Mouse (Mus musculus) forebrain, embryonic 12.5 days (tissue): Measurements from ENCODE around the gene Adcy2. TPM values are rescaled to one million over a fixed set of nuclear protein-coding genes. Genes with fewer than 3 reads are reported as not detected.

Experiments used
- ATAC-seq: fragments of 200-750 bp; cut with Nextera tagmentation; 2 replicates; pipeline ENCODE4 v1.8.0; 2017; ENCODE audit warnings: moderate TSS enrichment; ENCODE audit not compliant: low FRiP score
- H3K27ac ChIP-seq: fragments of 300-500 bp; sonication (generic); 2 replicates; pipeline ENCODE4 v1.5.1; 2016; ENCODE audit warnings: mild to moderate bottlenecking
- H3K27me3 ChIP-seq: fragments of 300-500 bp; sonication (generic); 2 replicates; pipeline ENCODE4 v1.6.1; 2016; ENCODE audit warnings: mild to moderate bottlenecking
- H3K36me3 ChIP-seq: fragments of 300-500 bp; sonication (generic); replicated peaks from 2 replicates; pipeline ENCODE4 v1.6.1; 2016; ENCODE audit warnings: mild to moderate bottlenecking
- H3K4me1 ChIP-seq: fragments of 300-500 bp; sonication (generic); 2 replicates; pipeline ENCODE4 v1.6.1; 2016
- H3K4me2 ChIP-seq: fragments of 300-500 bp; sonication (generic); 2 replicates; pipeline ENCODE4 v1.6.1; 2016; ENCODE audit warnings: mild to moderate bottlenecking, moderate library complexity
- H3K4me3 ChIP-seq: fragments of 300-500 bp; sonication (generic); replicated peaks from 2 replicates; pipeline ENCODE4 v1.5.1; 2016; ENCODE audit warnings: mild to moderate bottlenecking
- H3K9ac ChIP-seq: fragments of 300-500 bp; sonication (generic); 2 replicates; pipeline ENCODE4 v1.6.1; 2016; ENCODE audit warnings: mild to moderate bottlenecking
- H3K9me3 ChIP-seq: fragments of 300-500 bp; sonication (generic); 2 replicates; pipeline ENCODE4 v1.6.1; 2016
- WGBS: fragments of 180-500 bp; shearing (Covaris S2); methylation state at CpG from one replicate; pipeline ENCODE4 v1.1.7; 2016; 5-methylcytosine and 5-hydroxymethylcytosine counted together
- polyA plus RNA-seq: library from polyadenylated mRNA; unstranded; fragments of >200 nt; fragmentation: Nextera tagmentation; extraction: Ambion mirVana; gene quantifications from 2 replicates; pipeline ENCODE4 v1.2.1, GENCODE M21; 2016

Adcy2 gene
- polyA plus RNA-seq, 1 experiment from 2014 or later, result 2.1 TPM

DNA sequence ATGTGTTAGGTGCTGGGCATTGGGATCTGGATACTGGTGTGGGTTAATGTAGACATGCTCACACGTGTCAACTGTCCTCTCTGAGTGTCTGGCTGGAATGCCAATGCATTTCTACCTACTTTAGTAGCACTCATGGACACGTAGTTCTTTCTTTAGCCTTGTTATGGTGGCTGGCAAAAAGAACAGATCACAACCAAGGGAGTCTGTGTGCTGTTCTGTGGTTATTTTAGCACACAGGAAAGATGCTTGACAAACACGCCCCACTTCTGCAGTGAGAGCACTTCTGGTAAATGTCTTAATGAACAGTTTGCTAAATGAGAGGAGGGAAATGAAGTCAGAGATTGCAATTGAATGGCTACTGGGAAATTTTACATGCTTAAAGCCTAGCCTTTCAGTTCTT is 151.1 kb downstream of the Adcy2 start:
- no peak overlapping the region for H3K27ac ChIP-seq
- no peak overlapping the region for H3K9ac ChIP-seq
- H3K4me2 ChIP-seq, result no peak overlapping the region
- no peak overlapping the region for H3K4me3 ChIP-seq
- ATAC-seq, result no peak
- WGBS, result 77% methylated on average over 3 of the region's 3 CpGs
- no peaks in the 10 kb centered on the region for H3K9me3 ChIP-seq
- H3K4me1 ChIP-seq, result no peaks in the 10 kb centered on the region
- no peaks in the 10 kb centered on the region for H3K36me3 ChIP-seq
- H3K27me3 ChIP-seq, result no peaks in the 10 kb centered on the region

DNA sequence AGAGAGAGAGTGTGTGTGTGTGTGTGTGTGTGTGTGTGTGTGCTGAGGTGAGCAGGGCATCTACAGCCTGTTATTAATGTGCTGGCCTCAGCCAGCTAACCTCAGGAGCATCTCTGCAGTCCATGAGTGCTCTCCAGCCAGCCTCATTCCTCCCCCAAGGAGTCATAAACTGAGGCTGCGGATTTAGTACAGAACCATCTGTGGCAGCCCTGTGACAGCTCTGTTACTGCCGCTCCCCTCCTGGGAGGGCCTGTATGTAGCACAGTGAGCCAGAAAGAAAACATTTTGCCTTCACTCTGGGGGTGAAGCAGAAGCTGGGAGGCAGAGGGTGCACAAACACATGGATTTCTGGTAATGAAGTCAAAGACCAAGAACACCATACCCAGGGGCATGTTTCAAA is 159.8 kb downstream of the Adcy2 start:
- H3K4me3 ChIP-seq, result no peak overlapping the region
- H3K27me3 ChIP-seq, result no peaks in the 10 kb centered on the region
- no peak overlapping the region for H3K27ac ChIP-seq
- no peak for ATAC-seq
- WGBS, result 69% methylated on average over 2 of the region's 2 CpGs
- H3K4me1 ChIP-seq, result no peaks in the 10 kb centered on the region
- H3K4me2 ChIP-seq, result no peak overlapping the region
- no peaks in the 10 kb centered on the region for H3K36me3 ChIP-seq
- no peak overlapping the region for H3K9ac ChIP-seq
- H3K9me3 ChIP-seq, result no peaks in the 10 kb centered on the region

DNA sequence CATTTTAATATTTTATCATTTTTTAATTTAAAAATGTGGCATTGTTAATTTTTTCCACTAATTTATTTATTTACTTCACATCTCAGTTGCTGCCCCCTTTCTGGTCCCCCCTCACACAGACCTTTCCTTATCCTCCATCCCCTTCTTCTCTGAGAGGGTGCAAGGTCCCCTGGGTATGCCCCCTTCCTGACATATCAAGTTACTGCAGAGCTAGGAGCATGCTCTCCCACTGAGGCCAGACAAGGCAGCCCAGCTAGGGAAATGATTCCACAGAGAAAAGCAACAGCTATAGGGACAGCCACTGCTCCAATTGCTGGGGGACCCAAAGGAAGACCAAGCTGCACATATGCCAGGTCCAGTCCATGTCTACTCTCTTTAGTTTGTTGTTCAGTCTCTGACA is 163.2 kb downstream of the Adcy2 start:
- no peak overlapping the region for H3K27ac ChIP-seq
- no peaks in the 10 kb centered on the region for H3K4me1 ChIP-seq
- no peak overlapping the region for H3K4me3 ChIP-seq
- H3K4me2 ChIP-seq, result no peak overlapping the region
- no peaks in the 10 kb centered on the region for H3K36me3 ChIP-seq
- no peak for ATAC-seq
- no peaks in the 10 kb centered on the region for H3K9me3 ChIP-seq
- no peaks in the 10 kb centered on the region for H3K27me3 ChIP-seq
- no peak overlapping the region for H3K9ac ChIP-seq

DNA sequence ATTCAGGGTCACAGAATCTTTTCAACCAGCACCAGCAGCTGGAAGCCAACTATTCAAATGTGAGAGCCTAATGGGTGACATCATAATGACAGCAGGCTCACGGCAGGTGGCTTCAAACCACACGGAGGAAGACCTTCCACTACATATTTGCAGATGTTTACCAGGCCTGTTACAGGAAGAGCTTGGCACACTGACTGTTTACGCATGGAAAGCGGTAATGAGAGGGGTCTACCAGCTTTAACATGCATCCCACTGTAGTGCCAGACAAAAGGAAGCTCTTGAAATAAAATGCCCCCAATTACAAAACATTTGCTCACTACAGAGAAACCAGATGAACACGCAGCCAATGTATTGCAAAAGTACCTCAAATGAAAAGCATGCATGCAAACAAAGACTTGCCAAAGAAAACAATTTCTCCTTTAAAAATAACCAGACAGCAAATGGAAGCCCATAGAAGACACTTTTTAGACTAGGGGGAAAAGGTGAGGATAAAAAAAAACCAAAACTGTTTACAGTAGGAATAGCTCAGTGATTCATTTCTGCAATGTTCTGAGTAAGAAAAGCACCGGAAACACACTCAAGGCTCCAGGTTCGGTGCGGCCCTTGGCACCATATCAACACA is 163.8 kb downstream of the Adcy2 start:
- Histone ChIP-seq H3K9me3 (no peaks in the 10 kb centered on the region), H3K9ac (no peak overlapping the region), H3K4me3 (no peak overlapping the region), H3K4me1 (no peaks in the 10 kb centered on the region), H3K4me2 (no peak overlapping the region), H3K36me3 (no peaks in the 10 kb centered on the region), H3K27ac (no peak overlapping the region), H3K27me3 (no peaks in the 10 kb centered on the region)
- ATAC-seq, result no peak
- WGBS, result 68% methylated on average over 8 of the region's 8 CpGs

DNA sequence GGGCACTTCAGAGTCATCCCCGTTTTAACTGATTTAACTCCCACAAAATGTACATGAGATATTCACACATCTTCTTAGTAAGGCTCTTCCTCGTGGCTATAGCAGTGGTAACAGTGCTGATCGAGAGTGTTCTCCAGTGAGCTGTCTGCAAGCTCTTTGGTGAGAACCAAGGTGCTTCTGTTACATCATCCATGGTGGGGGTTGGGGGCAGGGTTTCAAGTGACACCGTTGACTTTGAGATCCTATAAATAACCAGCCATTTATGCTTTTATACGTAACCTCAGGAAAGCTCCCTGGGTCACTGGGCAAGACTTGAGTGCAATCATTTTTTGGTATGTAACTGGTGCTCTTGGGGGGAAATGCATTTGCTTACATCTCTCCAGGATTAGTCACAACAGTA is 167.2 kb downstream of the Adcy2 start:
- no peak for ATAC-seq

DNA sequence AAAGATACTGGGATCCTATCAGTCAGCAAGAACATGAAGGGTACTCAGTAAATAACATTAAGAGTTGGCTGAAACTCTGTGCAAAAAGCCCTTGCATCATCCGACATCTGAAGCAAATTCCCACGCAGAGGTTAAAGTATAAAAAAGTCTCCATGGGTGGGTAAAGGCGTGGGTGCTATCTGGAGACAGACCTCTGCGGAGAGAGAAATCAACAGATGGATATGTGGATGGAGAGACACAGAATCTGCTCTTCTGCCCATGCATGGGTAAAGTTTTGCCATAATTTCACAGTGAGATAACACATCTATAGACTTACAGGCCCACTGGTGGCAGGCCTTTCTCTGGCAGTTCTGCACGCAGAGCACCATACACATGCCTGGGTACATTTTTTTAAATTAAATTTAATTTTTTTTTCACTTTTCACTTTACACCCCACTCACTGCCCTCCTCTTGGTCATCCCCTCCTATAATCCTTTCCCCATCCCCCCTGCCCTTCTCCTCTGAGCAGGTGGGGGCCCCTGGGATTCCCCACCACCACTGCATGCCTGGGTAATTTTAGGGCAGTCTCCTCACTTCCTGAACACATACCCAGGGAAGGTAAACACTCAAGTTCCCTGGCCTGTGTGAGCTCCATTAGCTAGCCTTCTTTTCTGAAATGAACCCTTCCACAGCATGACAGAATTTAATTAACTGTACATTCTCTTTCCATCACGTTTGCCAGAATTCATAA is 169.1 kb downstream of the Adcy2 start:
- Histone ChIP-seq H3K9ac (no peak overlapping the region), H3K4me2 (no peak overlapping the region), H3K36me3 (no peaks in the 10 kb centered on the region), H3K27me3 (no peaks in the 10 kb centered on the region), H3K4me3 (no peak overlapping the region), H3K4me1 (no peaks in the 10 kb centered on the region), H3K9me3 (no peaks in the 10 kb centered on the region), H3K27ac (no peak overlapping the region)
- WGBS, result 82% methylated on average over 6 of the region's 6 CpGs
- no peak for ATAC-seq

More for the DNA sequence above, 167.2 kb downstream of the Adcy2 start:
- 87% methylated on average over 5 of the region's 5 CpGs for WGBS
- Histone ChIP-seq H3K9ac (no peak overlapping the region), H3K4me1 (no peaks in the 10 kb centered on the region), H3K4me3 (no peak overlapping the region), H3K36me3 (no peaks in the 10 kb centered on the region), H3K27ac (no peak overlapping the region), H3K9me3 (no peaks in the 10 kb centered on the region), H3K27me3 (no peaks in the 10 kb centered on the region), H3K4me2 (no peak overlapping the region)

DNA sequence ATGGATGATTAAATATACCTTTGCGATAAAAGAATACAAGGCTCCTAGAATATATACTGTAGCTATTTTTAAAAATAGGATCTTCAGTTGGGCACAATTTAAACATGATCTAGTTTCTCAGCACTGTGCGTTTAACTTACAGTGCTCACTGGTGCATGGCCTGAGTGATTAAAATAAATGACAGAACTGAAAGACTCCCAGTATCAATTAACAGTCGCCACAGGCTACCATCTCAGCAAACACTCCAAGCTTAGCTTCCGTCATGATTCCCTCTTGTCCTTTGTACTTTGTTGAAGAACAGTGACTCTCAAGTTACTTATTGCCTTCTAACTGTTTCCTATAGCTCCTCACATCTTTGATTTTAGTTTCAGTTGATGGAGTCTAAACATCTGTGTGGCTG is 170.9 kb downstream of the Adcy2 start:
- Histone ChIP-seq H3K4me3 (no peak overlapping the region), H3K9me3 (no peaks in the 10 kb centered on the region), H3K9ac (no peak overlapping the region), H3K4me1 (no peaks in the 10 kb centered on the region), H3K27ac (no peak overlapping the region), H3K4me2 (no peak overlapping the region), H3K36me3 (no peaks in the 10 kb centered on the region), H3K27me3 (no peaks in the 10 kb centered on the region)
- WGBS, result 79% methylated on average over 4 of the region's 4 CpGs
- no peak for ATAC-seq

DNA sequence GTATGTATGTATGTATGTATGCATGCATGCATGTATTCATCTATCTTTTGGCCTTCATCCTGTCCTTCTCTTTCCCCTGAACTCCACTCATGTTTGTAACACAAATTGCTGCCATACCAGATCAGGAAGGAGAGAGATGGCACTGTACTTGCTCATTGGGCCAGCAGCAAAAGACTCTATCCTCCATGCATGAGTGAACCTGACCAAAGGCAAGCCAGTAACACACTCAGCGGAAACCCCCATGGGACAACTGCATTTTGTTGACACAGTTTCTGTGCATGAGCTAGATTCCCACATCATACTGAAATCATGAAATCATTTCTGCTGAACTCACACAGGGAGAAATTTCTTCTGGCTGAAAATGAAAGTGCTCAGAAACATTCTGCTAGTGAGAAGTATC is 172.9 kb downstream of the Adcy2 start:
- H3K27me3 ChIP-seq, result no peaks in the 10 kb centered on the region
- no peaks in the 10 kb centered on the region for H3K9me3 ChIP-seq
- H3K9ac ChIP-seq, result no peak overlapping the region
- no peaks in the 10 kb centered on the region for H3K36me3 ChIP-seq
- H3K4me2 ChIP-seq, result no peak overlapping the region
- WGBS, result 89% methylated on average over 1 of the region's 1 CpGs
- no peaks in the 10 kb centered on the region for H3K4me1 ChIP-seq
- no peak overlapping the region for H3K4me3 ChIP-seq
- no peak overlapping the region for H3K27ac ChIP-seq
- no peak for ATAC-seq

DNA sequence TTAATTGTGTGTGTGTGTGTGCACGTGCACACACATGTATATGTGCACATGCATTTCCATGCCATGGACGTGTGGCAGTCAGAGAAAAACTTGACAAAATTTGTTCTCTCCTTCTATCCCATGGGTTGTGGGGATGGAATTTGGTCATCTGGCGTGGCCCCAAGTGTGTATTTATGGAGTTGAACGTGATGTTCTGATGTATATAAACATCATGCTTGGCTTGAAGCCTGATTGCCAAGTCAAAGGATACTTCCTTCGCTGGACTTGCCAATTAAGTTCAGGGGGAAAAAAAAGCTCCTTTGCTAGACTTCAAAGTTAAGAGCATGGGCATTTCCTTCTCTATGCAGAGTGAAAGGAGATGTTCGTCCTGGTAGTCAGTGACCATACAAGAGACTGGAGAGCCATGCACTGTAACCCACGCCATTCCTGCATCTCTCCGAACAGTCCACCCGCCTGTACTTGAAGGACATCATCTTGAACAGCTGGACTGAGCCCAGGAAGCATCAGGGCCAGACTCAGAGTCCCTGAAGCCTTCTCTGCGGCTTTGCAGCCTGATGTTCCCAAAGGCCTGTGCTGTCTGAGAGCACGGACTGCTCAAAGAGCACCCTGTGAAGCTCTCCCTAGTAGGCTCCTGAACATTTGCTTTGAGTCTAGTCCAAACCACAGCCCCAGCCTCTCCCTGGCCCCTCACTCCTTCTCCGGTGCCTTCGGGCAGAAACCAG is 178.3 kb downstream of the Adcy2 start:
- H3K27me3 ChIP-seq, result no peaks in the 10 kb centered on the region
- no peak overlapping the region for H3K27ac ChIP-seq
- no peak overlapping the region for H3K4me2 ChIP-seq
- no peaks in the 10 kb centered on the region for H3K36me3 ChIP-seq
- no peak overlapping the region for H3K4me3 ChIP-seq
- H3K4me1 ChIP-seq, result no peaks in the 10 kb centered on the region
- no peaks in the 10 kb centered on the region for H3K9me3 ChIP-seq
- no peak overlapping the region for H3K9ac ChIP-seq
- no peak for ATAC-seq
- 89% methylated on average over 13 of the region's 13 CpGs for WGBS

DNA sequence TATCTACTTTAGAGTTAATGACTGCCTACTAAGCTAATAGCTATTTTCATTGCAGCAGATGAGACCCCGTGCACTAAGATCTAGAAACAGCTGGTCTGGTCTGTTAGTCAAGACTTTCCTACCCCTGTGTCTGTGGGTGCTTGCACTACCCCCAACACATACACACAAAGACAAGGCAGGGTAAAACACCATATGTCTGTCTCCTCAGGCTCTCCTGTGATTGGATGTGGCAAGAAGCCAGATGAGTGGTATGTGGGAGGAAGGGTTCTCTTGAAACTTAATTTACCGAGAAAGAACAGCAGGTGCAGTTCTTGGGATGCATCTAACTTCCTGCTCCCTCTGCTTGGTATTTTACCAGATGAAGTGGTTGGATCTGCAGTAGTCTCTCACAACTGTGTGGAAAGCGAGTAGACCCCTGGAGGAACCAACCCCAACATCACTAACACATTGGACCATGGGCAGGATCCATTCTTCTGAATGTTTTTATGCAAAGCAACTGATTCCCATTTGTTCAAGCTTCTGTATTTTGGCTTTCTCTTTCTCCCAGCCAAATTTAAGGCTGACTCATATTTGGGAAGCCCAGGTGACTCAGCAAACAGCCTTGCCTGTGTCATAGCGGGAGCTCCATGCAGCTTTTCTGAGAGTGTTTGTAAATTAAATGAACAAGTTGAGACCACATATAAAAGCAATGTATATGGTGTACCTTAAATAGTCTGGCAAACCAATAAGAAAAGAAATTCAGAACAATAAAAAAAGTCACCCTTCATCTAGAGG is 183.4 kb downstream of the Adcy2 start:
- 87% methylated on average over 4 of the region's 4 CpGs for WGBS
- Histone ChIP-seq H3K4me2 (no peak overlapping the region), H3K27ac (no peak overlapping the region), H3K4me1 (no peaks in the 10 kb centered on the region), H3K27me3 (no peaks in the 10 kb centered on the region), H3K4me3 (no peak overlapping the region), H3K9ac (no peak overlapping the region), H3K36me3 (no peaks in the 10 kb centered on the region), H3K9me3 (no peaks in the 10 kb centered on the region)
- no peak for ATAC-seq

DNA sequence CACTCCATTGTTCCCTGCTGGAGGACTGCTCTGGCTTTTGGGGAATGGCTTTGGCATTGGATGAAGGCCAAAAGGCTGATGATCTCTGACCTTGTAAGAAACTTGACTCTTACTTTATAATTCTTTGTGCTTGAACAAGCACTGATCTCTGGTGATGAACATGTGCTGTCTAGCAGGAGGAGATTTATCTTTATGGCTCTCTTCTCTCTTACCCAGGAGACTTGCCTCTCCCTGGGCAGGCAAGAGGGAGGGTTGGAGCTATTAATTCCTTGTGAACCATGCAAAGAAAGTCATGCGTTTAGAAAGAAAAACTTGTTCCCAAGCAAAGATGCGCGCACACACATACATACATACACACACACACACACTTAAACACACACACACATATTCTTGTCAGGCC is 188.2 kb downstream of the Adcy2 start:
- no peak overlapping the region for H3K4me3 ChIP-seq
- no peak overlapping the region for H3K9ac ChIP-seq
- H3K4me1 ChIP-seq, result no peaks in the 10 kb centered on the region
- no peak for ATAC-seq
- WGBS, result 98% methylated on average over 3 of the region's 3 CpGs
- no peak overlapping the region for H3K27ac ChIP-seq
- H3K36me3 ChIP-seq, result no peaks in the 10 kb centered on the region
- no peak overlapping the region for H3K4me2 ChIP-seq
- no peaks in the 10 kb centered on the region for H3K9me3 ChIP-seq
- no peaks in the 10 kb centered on the region for H3K27me3 ChIP-seq

DNA sequence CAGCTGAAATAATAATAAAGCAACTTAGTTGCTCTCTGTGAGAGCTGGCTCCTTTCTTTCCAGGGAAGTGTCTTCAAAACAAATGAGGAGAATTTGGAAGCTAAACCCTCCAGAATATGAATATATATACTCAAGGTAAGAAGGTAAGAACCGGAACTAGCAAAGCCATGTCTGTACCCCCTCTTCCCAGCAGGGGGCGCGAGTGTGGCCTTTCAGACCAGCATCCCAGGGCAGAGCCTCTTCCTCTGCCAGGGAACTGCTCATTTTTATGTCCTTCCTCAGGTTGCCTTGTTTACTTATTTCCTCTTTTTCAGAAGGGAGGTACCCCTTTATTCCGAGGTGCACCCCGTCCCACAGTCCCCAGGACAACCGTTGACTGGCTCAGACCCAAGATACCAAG is 199.6 kb downstream of the Adcy2 start:
- 64% methylated on average over 6 of the region's 6 CpGs for WGBS
- ATAC-seq, result no peak

More for the DNA sequence above, 199.6 kb downstream of the Adcy2 start:
- H3K4me2 ChIP-seq, result no peak overlapping the region
- no peaks in the 10 kb centered on the region for H3K36me3 ChIP-seq
- H3K4me1 ChIP-seq, result no peaks in the 10 kb centered on the region
- H3K27me3 ChIP-seq, result no peaks in the 10 kb centered on the region
- H3K9me3 ChIP-seq, result no peaks in the 10 kb centered on the region
- H3K4me3 ChIP-seq, result no peak overlapping the region
- H3K27ac ChIP-seq, result no peak overlapping the region
- no peak overlapping the region for H3K9ac ChIP-seq
